Mouse (Mus musculus): ENCODE measurements around the gene Epdr1. TPM values are rescaled to one million over a fixed set of nuclear protein-coding genes. Genes with fewer than 3 reads are reported as not detected.

The Epdr1 gene
- polyA plus RNA-seq (2015; fragmentation: Nextera tagmentation; extraction: Ambion mirVana) = 14.0 and 15.0 TPM in 2 replicates

GRCm38 (mm10) chr13:19619216-19619927 lies at the start of gene Epdr1:
Epdr1 (minus strand) TSS chr13:19619927.
- Histone ChIP-seq H3K9ac (ENCODE audit: low read depth, low read length) (peak within 1 kb of the TSS; percentile 89), H3K27ac (ENCODE audit: low read length) (peak within 1 kb of the TSS; percentile 5; the same call in 1 of the 2 replicates), H3K4me2 (ENCODE audit: low read depth, low read length) (peak within 1 kb of the TSS; percentile 97), H3K36me3 (ENCODE audit: control insufficient read depth, insufficient read depth, low read length) (no peaks in the 10 kb centered on the region), H3K4me3 (ENCODE audit: low read length) (peak within 1 kb of the TSS; percentile 79), H3K27me3 (replicated peaks; ENCODE audit: control insufficient read depth, insufficient read depth, low read length) (no peaks in the 10 kb centered on the region), H3K4me1 (ENCODE audit: control insufficient read depth, insufficient read depth, low read length) (0 out of 2 replicates have a peak, but pooled peaks cover 4% of the 10 kb centered on the region), H3K9me3 (ENCODE audit: control insufficient read depth, low read length) (no peaks in the 10 kb centered on the region)
- ATAC-seq = peak; percentile 88
- WGBS = under 1% methylated on average over 46 of the region's 46 CpGs

- H3K4me3 ChIP-seq (ENCODE audit: low read length) = no peak overlapping the region
- no peak overlapping the region for H3K4me2 ChIP-seq (ENCODE audit: low read depth, low read length)
- H3K27ac ChIP-seq (ENCODE audit: low read length) = no peak overlapping the region
- H3K4me1 ChIP-seq (ENCODE audit: control insufficient read depth, insufficient read depth, low read length) = no peaks in the 10 kb centered on the region
- WGBS = 77% methylated on average over 4 of the region's 4 CpGs
- no peak for ATAC-seq
- no peaks in the 10 kb centered on the region for H3K9me3 ChIP-seq (ENCODE audit: control insufficient read depth, low read length)
- no peaks in the 10 kb centered on the region for H3K27me3 ChIP-seq (replicated peaks; ENCODE audit: control insufficient read depth, insufficient read depth, low read length)
- H3K9ac ChIP-seq (ENCODE audit: low read depth, low read length) = no peak overlapping the region
- H3K36me3 ChIP-seq (ENCODE audit: control insufficient read depth, insufficient read depth, low read length) = no peaks in the 10 kb centered on the region
These were observed 48.8 kb upstream of the Epdr1 start for GRCm38 (mm10) chr13:19668355-19669140.

- Histone ChIP-seq H3K36me3 (ENCODE audit: control insufficient read depth, insufficient read depth, low read length) (no peaks in the 10 kb centered on the region), H3K27me3 (replicated peaks; ENCODE audit: control insufficient read depth, insufficient read depth, low read length) (no peaks in the 10 kb centered on the region), H3K27ac (ENCODE audit: low read length) (no peak overlapping the region), H3K9ac (ENCODE audit: low read depth, low read length) (no peak overlapping the region), H3K4me2 (ENCODE audit: low read depth, low read length) (no peak overlapping the region), H3K4me1 (ENCODE audit: control insufficient read depth, insufficient read depth, low read length) (no peaks in the 10 kb centered on the region), H3K9me3 (ENCODE audit: control insufficient read depth, low read length) (no peaks in the 10 kb centered on the region), H3K4me3 (ENCODE audit: low read length) (no peak overlapping the region)
- WGBS = 86% methylated on average over 2 of the region's 2 CpGs
- ATAC-seq = no peak
These were observed 32.7 kb upstream of the Epdr1 start for GRCm38 (mm10) chr13:19652405-19652804.

- WGBS = 91% methylated on average over 2 of the region's 2 CpGs
- H3K36me3 ChIP-seq (ENCODE audit: control insufficient read depth, insufficient read depth, low read length) = no peaks in the 10 kb centered on the region
- no peak overlapping the region for H3K27ac ChIP-seq (ENCODE audit: low read length)
- no peak for ATAC-seq
- H3K9me3 ChIP-seq (ENCODE audit: control insufficient read depth, low read length) = no peaks in the 10 kb centered on the region
- H3K27me3 ChIP-seq (replicated peaks; ENCODE audit: control insufficient read depth, insufficient read depth, low read length) = no peaks in the 10 kb centered on the region
- no peaks in the 10 kb centered on the region for H3K4me1 ChIP-seq (ENCODE audit: control insufficient read depth, insufficient read depth, low read length)
- H3K4me2 ChIP-seq (ENCODE audit: low read depth, low read length) = no peak overlapping the region
- H3K9ac ChIP-seq (ENCODE audit: low read depth, low read length) = no peak overlapping the region
- no peak overlapping the region for H3K4me3 ChIP-seq (ENCODE audit: low read length)
These were observed 30.1 kb upstream of the Epdr1 start for GRCm38 (mm10) chr13:19649824-19650223.

- Histone ChIP-seq H3K9ac (ENCODE audit: low read depth, low read length) (no peak overlapping the region), H3K27ac (ENCODE audit: low read length) (no peak overlapping the region), H3K27me3 (replicated peaks; ENCODE audit: control insufficient read depth, insufficient read depth, low read length) (no peaks in the 10 kb centered on the region), H3K4me2 (ENCODE audit: low read depth, low read length) (no peak overlapping the region), H3K9me3 (ENCODE audit: control insufficient read depth, low read length) (no peaks in the 10 kb centered on the region), H3K4me3 (ENCODE audit: low read length) (no peak overlapping the region), H3K36me3 (ENCODE audit: control insufficient read depth, insufficient read depth, low read length) (no peaks in the 10 kb centered on the region), H3K4me1 (ENCODE audit: control insufficient read depth, insufficient read depth, low read length) (no peaks in the 10 kb centered on the region)
- WGBS = 71% methylated on average over 2 of the region's 2 CpGs
- no peak for ATAC-seq
These were observed 24.5 kb upstream of the Epdr1 start for GRCm38 (mm10) chr13:19644225-19644624.

GRCm38 (mm10) chr13:19643519-19643918 lies 23.8 kb upstream of the Epdr1 start:
- no peaks in the 10 kb centered on the region for H3K27me3 ChIP-seq (replicated peaks; ENCODE audit: control insufficient read depth, insufficient read depth, low read length)
- H3K9me3 ChIP-seq (ENCODE audit: control insufficient read depth, low read length) = no peaks in the 10 kb centered on the region
- H3K4me2 ChIP-seq (ENCODE audit: low read depth, low read length) = no peak overlapping the region
- peak; percentile 77 for ATAC-seq
- H3K4me1 ChIP-seq (ENCODE audit: control insufficient read depth, insufficient read depth, low read length) = no peaks in the 10 kb centered on the region
- H3K36me3 ChIP-seq (ENCODE audit: control insufficient read depth, insufficient read depth, low read length) = no peaks in the 10 kb centered on the region
- no peak overlapping the region for H3K27ac ChIP-seq (ENCODE audit: low read length)
- no peak overlapping the region for H3K9ac ChIP-seq (ENCODE audit: low read depth, low read length)
- WGBS = 25% methylated on average over 1 of the region's 1 CpGs
- no peak overlapping the region for H3K4me3 ChIP-seq (ENCODE audit: low read length)

GRCm38 (mm10) chr13:19640203-19640851 lies 20.6 kb upstream of the Epdr1 start:
- 73% methylated on average over 2 of the region's 2 CpGs for WGBS
- no peak overlapping the region for H3K4me3 ChIP-seq (ENCODE audit: low read length)
- no peak overlapping the region for H3K9ac ChIP-seq (ENCODE audit: low read depth, low read length)
- no peak for ATAC-seq
- H3K4me2 ChIP-seq (ENCODE audit: low read depth, low read length) = no peak overlapping the region
- no peaks in the 10 kb centered on the region for H3K9me3 ChIP-seq (ENCODE audit: control insufficient read depth, low read length)
- no peak overlapping the region for H3K27ac ChIP-seq (ENCODE audit: low read length)
- no peaks in the 10 kb centered on the region for H3K36me3 ChIP-seq (ENCODE audit: control insufficient read depth, insufficient read depth, low read length)
- no peaks in the 10 kb centered on the region for H3K27me3 ChIP-seq (replicated peaks; ENCODE audit: control insufficient read depth, insufficient read depth, low read length)
- H3K4me1 ChIP-seq (ENCODE audit: control insufficient read depth, insufficient read depth, low read length) = no peaks in the 10 kb centered on the region

GRCm38 (mm10) chr13:19636131-19636530 lies 16.4 kb upstream of the Epdr1 start:
- Histone ChIP-seq H3K4me1 (ENCODE audit: control insufficient read depth, insufficient read depth, low read length) (no peaks in the 10 kb centered on the region), H3K27me3 (replicated peaks; ENCODE audit: control insufficient read depth, insufficient read depth, low read length) (no peaks in the 10 kb centered on the region), H3K27ac (ENCODE audit: low read length) (no peak overlapping the region), H3K4me2 (ENCODE audit: low read depth, low read length) (no peak overlapping the region), H3K9ac (ENCODE audit: low read depth, low read length) (no peak overlapping the region), H3K36me3 (ENCODE audit: control insufficient read depth, insufficient read depth, low read length) (no peaks in the 10 kb centered on the region), H3K4me3 (ENCODE audit: low read length) (no peak overlapping the region), H3K9me3 (ENCODE audit: control insufficient read depth, low read length) (no peaks in the 10 kb centered on the region)
- WGBS = 73% methylated on average over 4 of the region's 4 CpGs
- peak; percentile 46; the same call in 1 of the 2 replicates for ATAC-seq
